Mouse (Mus musculus): ENCODE results near the gene Ypel5. TPM values are rescaled to one million over a fixed set of nuclear protein-coding genes. Genes with fewer than 3 reads are reported as not detected.

Gene Ypel5
- polyA plus RNA-seq, 2 experiments, result 21.3 to 55.1 TPM

DNA sequence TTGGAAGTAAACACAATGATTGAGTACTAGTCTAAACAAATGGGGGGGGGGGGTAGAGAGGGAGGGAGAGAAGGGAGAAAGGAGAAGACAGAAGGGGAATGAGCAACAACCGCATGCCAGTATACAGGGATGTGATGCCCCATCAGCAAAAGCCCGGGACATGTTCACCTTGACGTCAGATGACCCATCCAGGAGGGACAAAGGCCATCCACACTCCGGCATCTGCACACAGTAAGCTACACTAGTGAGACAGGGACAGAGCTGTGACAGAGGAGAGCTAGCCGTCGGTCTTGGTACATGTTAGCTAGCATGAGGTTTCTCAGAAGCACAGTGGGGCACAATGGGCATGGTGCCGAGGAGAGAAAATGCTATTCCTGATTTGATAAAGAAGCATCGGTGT, 7.6 kb upstream of the Ypel5 start:
- Histone ChIP-seq H3K36me3 (ENCODE audit: control insufficient read depth, insufficient read depth, low read length) (no peaks in the 10 kb centered on the region), H3K9me3 (ENCODE audit: control insufficient read depth, low read length) (no peaks in the 10 kb centered on the region), H3K9ac (ENCODE audit: low read depth, low read length, severe bottlenecking) (no peak overlapping the region), H3K27me3 (ENCODE audit: control insufficient read depth, insufficient read depth, low read length) (no peaks in the 10 kb centered on the region), H3K27ac (replicated peaks; ENCODE audit: low read depth, low read length) (no peak overlapping the region), H3K4me3 (replicated peaks; ENCODE audit: low read length) (no peak overlapping the region), H3K4me2 (replicated peaks; ENCODE audit: low read depth, low read length, severe bottlenecking) (no peak overlapping the region), H3K4me1 (ENCODE audit: control insufficient read depth, insufficient read depth, low read length) (no peaks in the 10 kb centered on the region)
- DNase-seq (ENCODE audit: low spot score) (no peak), ATAC-seq (ENCODE audit: low FRiP score, low read depth) (no peak)
- 83% methylated on average over 8 of the region's 8 CpGs for WGBS
- no peak for TF ChIP-seq POLR2A (IDR thresholded peaks at IDR 0.05; ENCODE audit: borderline replicate concordance, extremely low read depth, insufficient read depth, insufficient read length)

DNA sequence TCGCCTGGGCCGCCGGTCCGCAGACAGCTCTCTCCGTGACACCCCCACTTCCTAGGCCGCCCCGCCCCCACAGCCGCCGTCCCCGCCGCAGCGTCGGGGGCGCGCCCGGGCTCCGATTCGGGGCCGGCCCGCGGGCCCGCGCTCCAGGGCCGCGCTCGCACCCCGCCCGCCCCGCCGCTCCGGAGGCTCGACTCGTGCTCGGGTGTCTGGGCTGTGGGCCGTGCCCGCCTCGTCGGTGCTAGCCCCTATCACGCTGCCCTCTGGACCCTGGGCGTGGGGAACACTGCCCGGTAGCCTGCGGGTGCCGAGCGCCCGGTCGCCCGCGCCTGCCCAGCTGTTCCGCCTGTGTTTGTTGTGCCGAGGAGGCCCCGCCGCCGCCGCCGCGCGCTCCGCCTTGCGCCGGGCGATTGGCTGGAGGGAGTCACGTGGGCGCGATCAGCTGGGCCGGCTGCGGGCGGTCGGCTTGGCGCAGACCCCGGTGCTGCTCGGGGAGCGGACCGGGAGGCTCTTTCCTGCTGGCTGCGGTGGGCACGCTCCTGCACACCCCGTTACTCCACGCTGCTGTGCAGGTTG, 973 bp downstream of the Ypel5 start:
- Histone ChIP-seq H3K9me3 (ENCODE audit: control insufficient read depth, low read length) (no peaks in the 10 kb centered on the region), H3K27me3 (ENCODE audit: control insufficient read depth, insufficient read depth, low read length) (no peaks in the 10 kb centered on the region), H3K4me2 (replicated peaks; ENCODE audit: low read depth, low read length, severe bottlenecking) (peak overlapping the region; percentile 67), H3K9ac (ENCODE audit: low read depth, low read length, severe bottlenecking) (peak overlapping the region; percentile 94), H3K27ac (replicated peaks; ENCODE audit: low read depth, low read length) (peak overlapping the region; percentile 97), H3K36me3 (ENCODE audit: control insufficient read depth, insufficient read depth, low read length) (no peaks in the 10 kb centered on the region), H3K4me3 (replicated peaks; ENCODE audit: low read length) (peak overlapping the region; percentile 98), H3K4me1 (ENCODE audit: control insufficient read depth, insufficient read depth, low read length) (peaks cover 7% of the 10 kb centered on the region)
- TF ChIP-seq POLR2A (IDR thresholded peaks at IDR 0.05; ENCODE audit: borderline replicate concordance, extremely low read depth, insufficient read depth, insufficient read length), result no peak
- peak; percentile 86 for DNase-seq (ENCODE audit: low spot score)
- ATAC-seq (ENCODE audit: low FRiP score, low read depth), result peak; percentile 74
- WGBS, result under 1% methylated on average over 24 of the region's 77 CpGs

DNA sequence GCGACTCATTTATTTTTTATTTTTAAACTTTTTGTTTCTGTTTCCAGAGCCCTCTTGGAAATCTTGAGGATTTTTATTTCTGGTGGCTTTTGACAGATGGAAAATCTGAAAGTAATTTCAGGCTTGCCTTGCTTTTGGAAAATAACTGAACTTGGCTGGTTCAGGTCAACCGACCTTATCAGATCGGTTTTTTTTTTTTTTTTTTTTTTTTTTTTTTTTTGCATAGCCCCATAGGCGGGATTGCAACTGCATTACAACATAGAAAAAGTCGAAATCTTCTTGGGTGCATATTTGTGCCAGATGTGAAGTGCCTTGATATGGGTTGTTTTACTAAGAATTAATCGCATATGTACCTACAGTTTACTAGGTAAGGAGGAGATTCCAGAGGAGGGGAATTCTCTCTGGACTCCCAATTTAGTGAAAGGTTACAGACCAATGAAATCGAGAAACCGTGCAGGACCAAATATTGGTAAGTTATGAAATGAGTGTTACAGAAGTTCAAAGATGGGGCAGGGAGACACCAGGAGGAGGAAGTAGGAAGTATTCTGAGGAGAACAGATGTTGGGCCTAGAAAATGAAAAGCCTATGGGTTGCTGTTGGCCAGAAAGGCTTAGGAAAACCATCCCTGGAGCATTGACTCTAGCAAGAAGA, 1.7 kb downstream of the Ypel5 start:
- Histone ChIP-seq H3K27me3 (ENCODE audit: control insufficient read depth, insufficient read depth, low read length) (no peaks in the 10 kb centered on the region), H3K4me2 (replicated peaks; ENCODE audit: low read depth, low read length, severe bottlenecking) (peak overlapping the region; percentile 67), H3K9ac (ENCODE audit: low read depth, low read length, severe bottlenecking) (peak overlapping the region; percentile 94), H3K27ac (replicated peaks; ENCODE audit: low read depth, low read length) (peak overlapping the region; percentile 97; the same call in 1 of the 2 replicates), H3K9me3 (ENCODE audit: control insufficient read depth, low read length) (no peaks in the 10 kb centered on the region), H3K4me1 (ENCODE audit: control insufficient read depth, insufficient read depth, low read length) (peaks cover 7% of the 10 kb centered on the region), H3K4me3 (replicated peaks; ENCODE audit: low read length) (peak overlapping the region; percentile 98), H3K36me3 (ENCODE audit: control insufficient read depth, insufficient read depth, low read length) (no peaks in the 10 kb centered on the region)
- no peak for DNase-seq (ENCODE audit: low spot score)
- WGBS, result 11% methylated on average over 8 of the region's 8 CpGs
- no peak for ATAC-seq (ENCODE audit: low FRiP score, low read depth)
- no peak for TF ChIP-seq POLR2A (IDR thresholded peaks at IDR 0.05; ENCODE audit: borderline replicate concordance, extremely low read depth, insufficient read depth, insufficient read length)

DNA sequence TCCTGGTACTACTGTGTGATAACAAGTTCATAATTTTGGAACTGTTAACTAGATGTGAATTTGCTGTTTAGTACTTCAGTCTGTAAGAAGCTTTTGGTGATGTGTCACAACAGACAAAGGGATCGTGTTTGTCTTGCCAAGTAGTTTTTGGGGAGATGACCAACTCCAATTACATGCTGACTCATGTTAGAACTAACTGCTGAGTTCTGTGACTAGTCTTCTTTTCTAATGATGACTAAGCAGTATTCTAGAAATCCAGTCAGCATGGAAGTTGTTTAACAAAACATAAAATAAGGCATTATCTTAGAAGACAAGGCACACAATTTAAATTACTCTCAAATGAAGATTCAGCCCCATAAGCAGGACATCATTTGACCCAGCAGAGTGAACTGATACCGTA, 2.7 kb downstream of the Ypel5 start:
- 85% methylated on average over 2 of the region's 2 CpGs for WGBS
- H3K9ac ChIP-seq (ENCODE audit: low read depth, low read length, severe bottlenecking), result no peak overlapping the region
- H3K4me3 ChIP-seq (replicated peaks; ENCODE audit: low read length), result no peak overlapping the region
- no peaks in the 10 kb centered on the region for H3K36me3 ChIP-seq (ENCODE audit: control insufficient read depth, insufficient read depth, low read length)
- no peak overlapping the region for H3K4me2 ChIP-seq (replicated peaks; ENCODE audit: low read depth, low read length, severe bottlenecking)
- TF ChIP-seq POLR2A (IDR thresholded peaks at IDR 0.05; ENCODE audit: borderline replicate concordance, extremely low read depth, insufficient read depth, insufficient read length), result no peak
- DNase-seq (ENCODE audit: low spot score), result no peak
- no peak for ATAC-seq (ENCODE audit: low FRiP score, low read depth)
- no peaks in the 10 kb centered on the region for H3K9me3 ChIP-seq (ENCODE audit: control insufficient read depth, low read length)
- H3K27ac ChIP-seq (replicated peaks; ENCODE audit: low read depth, low read length), result no peak overlapping the region
- peaks cover 7% of the 10 kb centered on the region for H3K4me1 ChIP-seq (ENCODE audit: control insufficient read depth, insufficient read depth, low read length)
- no peaks in the 10 kb centered on the region for H3K27me3 ChIP-seq (ENCODE audit: control insufficient read depth, insufficient read depth, low read length)

DNA sequence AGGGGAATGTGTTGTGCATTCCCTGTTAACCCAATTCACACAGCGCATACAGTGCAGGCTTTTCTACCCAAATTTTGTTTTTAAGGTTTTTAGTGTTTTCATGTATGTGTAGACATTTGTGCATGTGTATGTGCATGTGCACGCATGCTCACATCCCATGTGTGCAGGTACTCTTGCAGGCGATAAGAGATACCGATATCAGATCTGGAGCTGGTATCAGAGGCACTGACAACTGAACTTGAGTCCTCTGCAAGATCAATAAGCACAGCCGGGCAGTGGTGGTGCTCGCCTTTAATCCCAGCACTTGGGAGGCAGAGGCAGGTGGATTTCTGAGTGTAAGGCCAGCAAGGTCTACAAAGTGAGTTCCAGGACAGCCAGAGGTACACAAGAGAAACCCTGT, 8.1 kb downstream of the Ypel5 start:
- ATAC-seq (ENCODE audit: low FRiP score, low read depth), result no peak
- Histone ChIP-seq H3K27ac (replicated peaks; ENCODE audit: low read depth, low read length) (no peak overlapping the region), H3K4me1 (ENCODE audit: control insufficient read depth, insufficient read depth, low read length) (no peaks in the 10 kb centered on the region), H3K4me3 (replicated peaks; ENCODE audit: low read length) (no peak overlapping the region), H3K9ac (ENCODE audit: low read depth, low read length, severe bottlenecking) (no peak overlapping the region), H3K27me3 (ENCODE audit: control insufficient read depth, insufficient read depth, low read length) (no peaks in the 10 kb centered on the region), H3K36me3 (ENCODE audit: control insufficient read depth, insufficient read depth, low read length) (peaks cover 16% of the 10 kb centered on the region), H3K4me2 (replicated peaks; ENCODE audit: low read depth, low read length, severe bottlenecking) (no peak overlapping the region), H3K9me3 (ENCODE audit: control insufficient read depth, low read length) (no peaks in the 10 kb centered on the region)
- TF ChIP-seq POLR2A (IDR thresholded peaks at IDR 0.05; ENCODE audit: borderline replicate concordance, extremely low read depth, insufficient read depth, insufficient read length), result no peak
- DNase-seq (ENCODE audit: low spot score), result no peak
- WGBS, result 96% methylated on average over 6 of the region's 6 CpGs
